27 mouse cellular contexts compared by ENCODE assay signal in the genomic region with DNA sequence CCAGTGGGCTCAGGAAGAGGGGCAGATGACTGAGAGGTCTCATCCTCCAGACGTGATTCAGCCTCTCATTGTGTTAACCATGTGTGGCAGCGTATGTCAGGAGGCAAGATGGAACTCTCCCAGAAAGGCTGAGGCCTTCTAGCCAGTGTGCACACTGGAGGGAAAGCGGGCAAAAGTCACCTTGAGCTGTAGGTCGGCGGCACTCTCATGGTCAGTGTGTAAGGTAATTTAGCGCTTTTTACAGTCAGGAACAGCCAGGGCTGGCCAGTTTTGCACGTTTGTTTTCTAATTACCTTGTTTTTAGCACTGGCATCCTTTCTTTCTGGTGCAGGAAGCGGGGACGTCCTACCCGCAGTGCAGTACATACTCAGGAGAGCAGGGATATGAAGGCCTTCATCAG. TPM values are rescaled to one million over a fixed set of nuclear protein-coding genes. Genes with fewer than 3 reads are reported as not detected.
DNase-seq lines count a peak whose midpoint lies in the region; ATAC-seq and TF ChIP-seq lines count a peak whose summit lies in the region.
"Had no signal": no experiment of that assay in that cellular context is flagged by ENCODE, and none has a peak within 500 bp of the region (broad histone marks: within the 10 kb centered on the region; RNA-seq: fewer than 3 reads in every experiment).

No protein-coding gene starts in this region.

- intact Hi-C loops in heart, adult 2 months (cut with DNase I): no loop called here

- TF ChIP-seq POLR2A in heart, adult 2 months (IDR thresholded peaks at IDR 0.05; ENCODE audit: insufficient read depth, low read depth, low read length): no peak
- no peak for TF ChIP-seq POLR2A in kidney, adult 2 months (IDR thresholded peaks at IDR 0.05; ENCODE audit: low read depth, low read length)

- no peak for TF ChIP-seq CTCF in heart, adult 2 months (IDR thresholded peaks at IDR 0.05)
- no peak for TF ChIP-seq CTCF in kidney, adult 2 months (conservative IDR thresholded peaks at IDR 0.05; ENCODE audit: insufficient read depth, insufficient read length, low read depth, low read length)

- no peak overlapping the region for H3K4me3 ChIP-seq in heart, adult 2 months
- H3K4me3 ChIP-seq in heart, embryonic 16.5 days (ENCODE audit: low read length): no peak overlapping the region
- H3K4me3 ChIP-seq in kidney, adult 2 months (ENCODE audit: insufficient read depth, low read depth, low read length): no peak overlapping the region
- H3K4me3 ChIP-seq: erythroblast, embryonic 14.5 days; gastrocnemius, adult 2 months; hindbrain, embryonic 10.5 days; intestine, embryonic 15.5 days; liver, embryonic 12.5 days; stomach, embryonic 15.5 days had no signal

- peaks cover 3% of the 10 kb centered on the region for H3K79me2 ChIP-seq in heart, adult 2 months (replicated peaks; ENCODE audit: control insufficient read depth, insufficient read depth, low read length)

- H3K4me1 ChIP-seq in heart, adult 2 months (ENCODE audit: control insufficient read depth, insufficient read depth, low read length): peaks cover 15% of the 10 kb centered on the region; the same call in 1 of the 2 replicates
- H3K4me1 ChIP-seq in heart, embryonic 16.5 days (ENCODE audit: control insufficient read depth, insufficient read depth, low read length): peaks cover 33% of the 10 kb centered on the region
- peaks cover 37% of the 10 kb centered on the region for H3K4me1 ChIP-seq in kidney, adult 2 months (ENCODE audit: control insufficient read depth, insufficient read depth, low read length)
- H3K4me1 ChIP-seq: liver, embryonic 12.5 days had no signal

- H3K27me3 ChIP-seq in heart, adult 2 months (ENCODE audit: control insufficient read depth, insufficient read depth, low read length): no peaks in the 10 kb centered on the region
- no peaks in the 10 kb centered on the region for H3K27me3 ChIP-seq in heart, embryonic 16.5 days (ENCODE audit: control insufficient read depth, insufficient read depth, low read length)
- H3K27me3 ChIP-seq in kidney, adult 2 months (replicated peaks; ENCODE audit: control insufficient read depth, insufficient read depth, low read length): no peaks in the 10 kb centered on the region
- H3K27me3 ChIP-seq: intestine, embryonic 15.5 days; liver, embryonic 12.5 days; Patski; stomach, embryonic 15.5 days had no signal

- H3K9ac ChIP-seq in heart, adult 2 months (ENCODE audit: low read depth, low read length): no peak overlapping the region
- no peak overlapping the region for H3K9ac ChIP-seq in heart, embryonic 16.5 days (ENCODE audit: low read length)
- H3K9ac ChIP-seq: intestine, embryonic 15.5 days; liver, embryonic 12.5 days; liver, postnatal 0 days; stomach, embryonic 15.5 days had no signal

- TF ChIP-seq EP300 in heart, adult 2 months (IDR thresholded peaks at IDR 0.05; ENCODE audit: insufficient read depth, low read depth, low read length): no peak

- DNase-seq in heart, adult 2 months: no peak
- no peak for DNase-seq in heart, postnatal 4 days
- DNase-seq in heart, adult 18-20 months: no peak
- DNase-seq in kidney, adult 2 months: peak; percentile 57
- no peak for DNase-seq in kidney, adult 8-10 months
- DNase-seq in brain, adult 2 months (ENCODE audit: low read depth, low spot score): peak; percentile 62
- DNase-seq: adrenal gland, postnatal 10 days; cerebellum, adult 11 months; gastrocnemius, adult 2 months; gastrocnemius, postnatal 36 days; layer of hippocampus, postnatal 36 days; left cerebral cortex, postnatal 4 days; liver, postnatal 0 days; lung, postnatal 36 days; right cerebral cortex, postnatal 25 days had no signal

- peaks cover 6% of the 10 kb centered on the region; the same call in 1 of the 2 replicates for H3K36me3 ChIP-seq in heart, adult 2 months (ENCODE audit: control insufficient read depth, insufficient read depth, low read length)
- peaks cover 7% of the 10 kb centered on the region for H3K36me3 ChIP-seq in heart, embryonic 16.5 days (ENCODE audit: control insufficient read depth, insufficient read depth)
- no peaks in the 10 kb centered on the region; the same call in 1 of the 2 replicates for H3K36me3 ChIP-seq in kidney, adult 2 months (ENCODE audit: control insufficient read depth, insufficient read depth, low read length)
- H3K36me3 ChIP-seq: intestine, embryonic 15.5 days had no signal

- H3K4me2 ChIP-seq in heart, embryonic 16.5 days (ENCODE audit: low read depth, low read length): no peak overlapping the region
- H3K4me2 ChIP-seq: intestine, embryonic 15.5 days; liver, embryonic 12.5 days; midbrain, embryonic 11.5 days; stomach, embryonic 15.5 days had no signal

- ATAC-seq in heart, embryonic 16.5 days (replicated peaks; ENCODE audit: extremely low read depth, insufficient read depth, low FRiP score): no peak
- ATAC-seq: forebrain, embryonic 16.5 days; intestine, embryonic 15.5 days; liver, embryonic 12.5 days; liver, postnatal 0 days; midbrain, embryonic 16.5 days; Patski had no signal

- peak overlapping the region; percentile 59; the same call in 1 of the 2 replicates for H3K27ac ChIP-seq in heart, adult 2 months
- peak overlapping the region; percentile 49; the same call in 1 of the 2 replicates for H3K27ac ChIP-seq in heart, embryonic 16.5 days (ENCODE audit: low read length)
- H3K27ac ChIP-seq in kidney, adult 2 months (ENCODE audit: insufficient read depth, low read depth, low read length): peak overlapping the region; percentile 74
- H3K27ac ChIP-seq: gastrocnemius, adult 2 months; hindbrain, embryonic 10.5 days; intestine, embryonic 15.5 days; liver, embryonic 12.5 days; stomach, embryonic 15.5 days had no signal

- WGBS in heart, adult 2 months: 66% methylated on average over 10 of the region's 10 CpGs
- WGBS in heart, embryonic 16.5 days: 74% methylated on average over 10 of the region's 10 CpGs
- WGBS in kidney, adult 2 months: 52% methylated on average over 10 of the region's 10 CpGs

- no peaks in the 10 kb centered on the region for H3K9me3 ChIP-seq in heart, embryonic 16.5 days (replicated peaks; ENCODE audit: control insufficient read depth, low read length)
- H3K9me3 ChIP-seq: hindbrain, embryonic 10.5 days; intestine, embryonic 15.5 days; liver, embryonic 12.5 days; stomach, embryonic 15.5 days had no signal

RNA-seq across cellular contexts. Expression of a gene that starts 29.5 kb away (rescaled TPM):
- 100 to 1,000 TPM; 152 to 174 TPM for total RNA-seq in heart, adult 2 months (2021)
- 61.5 and 92.5 TPM in 2 replicates for polyA plus RNA-seq in heart, adult 2 months (2012; rRNA removed)
- total RNA-seq in heart, postnatal 4 days (2021): 100 to 1,000 TPM; 229 to 242 TPM
- polyA plus RNA-seq in heart, embryonic 16.5 days (2015; fragmentation: Nextera tagmentation; extraction: Ambion mirVana): 44.5 and 48.3 TPM in 2 replicates
- total RNA-seq in heart, adult 18-20 months (2021): 100 to 1,000 TPM; 129 to 159 TPM
- 211 and 242 TPM in 2 replicates for polyA plus RNA-seq in kidney, adult 2 months (2012; rRNA removed)
- total RNA-seq: MEL had no signal

RNA-seq across cellular contexts. Expression of a gene that starts 29.7 kb away (rescaled TPM):
- total RNA-seq in heart, adult 2 months (2021): under 1 TPM; 0.60 to 0.93 TPM
- 0.10 and 0.18 TPM in 2 replicates for polyA plus RNA-seq in heart, adult 2 months (2012; rRNA removed)
- total RNA-seq in heart, postnatal 4 days (2021): 1 to 10 TPM; 2.8 to 3.3 TPM
- polyA plus RNA-seq in heart, embryonic 16.5 days (2015; fragmentation: Nextera tagmentation; extraction: Ambion mirVana): 1.0 and 1.1 TPM in 2 replicates
- 1 to 10 TPM in 1 of 2 experiments, under 1 TPM in 1; 0.69 to 1.0 TPM for total RNA-seq in heart, adult 18-20 months (2021)
- polyA plus RNA-seq in kidney, adult 2 months (2012; rRNA removed): 0.90 and 1.0 TPM in 2 replicates
- total RNA-seq: common myeloid progenitor, adult 5-6 weeks; MEL had no signal
- polyA plus RNA-seq: erythroblast, embryonic 14.5 days had no signal

Comparison
In these comparisons a context has a peak if more than half of its experiments do, and no peak if none do; other contexts are left out.
1. DNase-seq: peak in kidney, adult 2 months (single experiment) and brain, adult 2 months (single experiment); none in heart, adult 2 months (0 of 2), heart, postnatal 4 days (single experiment), heart, adult 18-20 months (0 of 2) and kidney, adult 8-10 months (0 of 2).
2. Peak in every context shown above with its lines, with median percentiles within 50 percentile points of each other: H3K27ac ChIP-seq.